Mouse (Mus musculus) cerebellum, postnatal 36 days (tissue): Measurements from ENCODE around the gene Rarres2.
"Not testable (repeated sequence)": the region's sequence is repeated elsewhere in the genome, so short reads cannot be mapped to it uniquely, and the experiment has no call there.

Source experiments
- DNase-seq, 2 experiments: peaks; one replicate each; pipeline ENCODE4 v3.0.0; 2021 to 2022; ENCODE audit warnings: mixed read lengths in 2 of 2

The Rarres2 gene

DNA sequence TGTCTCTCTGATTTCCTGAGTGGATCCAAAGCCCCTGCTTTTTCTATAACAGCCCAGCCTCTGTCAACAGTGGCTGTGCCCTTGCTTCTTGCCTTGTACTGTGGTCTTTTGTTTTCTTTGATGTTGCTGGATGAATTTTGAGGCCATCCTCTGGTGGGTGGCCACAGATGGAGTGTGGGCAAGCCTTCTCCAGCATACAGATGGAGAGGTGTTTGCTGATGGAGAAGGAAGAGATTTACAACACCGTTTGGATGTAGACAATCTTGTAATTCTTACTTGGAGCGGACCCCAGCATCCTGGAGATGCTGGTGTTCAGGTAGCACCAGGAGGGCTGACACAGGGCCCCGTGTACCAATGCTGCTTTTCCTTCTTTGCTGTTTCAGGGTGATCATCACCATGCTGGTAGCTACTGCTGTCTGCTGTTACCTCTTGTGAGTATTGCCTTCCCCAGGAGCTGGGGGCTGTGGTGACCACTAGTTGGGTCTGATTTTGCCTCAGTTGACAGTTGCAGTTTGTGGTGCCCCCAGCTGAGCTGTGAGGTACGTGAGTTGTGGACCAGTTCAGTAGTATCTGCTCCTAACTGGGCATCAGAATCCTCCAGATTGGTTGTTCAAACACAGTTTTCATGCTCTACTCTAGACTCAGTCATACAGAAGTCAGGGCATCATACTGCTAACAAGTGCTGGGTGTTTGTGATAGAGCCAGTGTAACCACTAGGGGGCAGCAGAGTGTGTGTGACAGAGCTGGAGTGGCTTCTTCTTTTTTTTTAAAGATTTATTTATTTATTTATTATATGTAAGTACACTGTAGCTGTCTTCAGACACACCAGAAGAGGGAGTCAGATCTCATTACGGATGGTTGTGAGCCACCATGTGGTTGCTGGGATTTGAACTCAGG lies 33.5 kb downstream of the Rarres2 start:
- DNase-seq, result peak; percentile 77 to 86

DNA sequence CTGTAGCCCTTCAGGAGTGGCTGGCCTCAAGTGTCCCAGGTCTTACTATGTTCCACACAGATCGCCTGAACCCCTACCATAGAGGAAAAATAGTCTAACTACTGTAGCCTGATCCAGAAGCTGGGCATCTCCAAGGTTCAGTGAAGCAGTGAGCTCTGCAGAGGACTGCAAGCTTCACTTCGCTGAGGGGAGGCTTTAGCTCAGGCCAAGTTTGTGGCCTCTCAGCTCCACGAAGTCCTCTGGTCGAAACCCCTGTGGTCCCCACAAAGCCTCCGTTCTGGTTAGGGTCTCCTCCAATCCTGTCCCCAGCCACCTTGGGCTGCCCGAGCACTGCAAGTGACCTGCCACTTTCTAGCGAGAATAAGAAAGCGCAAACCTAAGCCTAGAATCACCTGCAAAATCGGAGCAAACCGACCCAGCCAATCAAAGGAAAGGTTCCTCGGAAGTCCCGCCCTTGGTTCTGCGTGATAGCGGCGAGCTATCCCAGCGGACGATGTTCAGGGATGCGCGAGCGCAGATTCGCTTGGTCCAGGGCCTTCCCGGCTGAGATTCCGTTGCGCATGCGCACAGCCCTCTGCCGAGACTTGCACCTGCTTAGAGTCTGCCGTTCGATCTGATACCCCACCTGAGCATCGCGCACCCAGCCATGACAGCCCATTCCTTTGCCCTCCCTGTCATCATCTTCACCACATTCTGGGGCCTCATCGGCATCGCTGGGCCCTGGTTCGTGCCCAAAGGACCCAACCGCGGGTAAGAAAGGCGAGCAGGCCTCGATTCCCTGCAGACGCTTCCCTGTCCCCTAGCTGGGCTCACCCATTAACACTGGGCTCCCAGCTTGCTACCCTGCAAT lies 35.3 kb downstream of the Rarres2 start, which contains the start of gene Atp6v0e2:
Gene Atp6v0e2 (plus strand): TSS at position 511 of the 850 bp plus-strand sequence.
- peak; percentile 95 to 96 for DNase-seq

GRCm38 (mm10) chr6:48536091-48536490 lies 36.5 kb downstream of the Rarres2 start:
- DNase-seq, result no peak

- no peak for DNase-seq
Measured at GRCm38 (mm10) chr6:48534913-48535312, 37.7 kb downstream of the Rarres2 start.

- no peak for DNase-seq
Measured at GRCm38 (mm10) chr6:48533475-48533874, 39.1 kb downstream of the Rarres2 start.

DNA sequence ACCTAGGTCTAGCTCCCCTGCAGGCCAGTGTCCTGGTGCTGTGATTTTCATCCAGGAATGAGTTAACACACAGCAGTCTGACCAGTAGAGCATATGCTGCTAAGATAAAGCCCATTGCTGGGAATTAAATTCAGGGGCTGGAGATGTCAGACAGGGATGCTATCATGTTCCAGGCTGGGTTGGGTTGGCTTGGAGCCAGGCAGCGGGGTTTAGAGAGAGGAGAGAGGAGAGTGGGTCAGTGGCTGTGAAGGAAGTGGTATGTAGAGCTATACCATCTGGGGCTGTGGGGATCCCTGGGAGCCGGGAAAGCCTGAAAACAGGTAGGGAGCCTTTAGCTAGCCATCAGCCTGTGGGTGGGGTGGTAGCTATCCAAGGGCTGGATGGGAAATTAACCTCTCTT lies 41.7 kb downstream of the Rarres2 start:
- no peak for DNase-seq

DNA sequence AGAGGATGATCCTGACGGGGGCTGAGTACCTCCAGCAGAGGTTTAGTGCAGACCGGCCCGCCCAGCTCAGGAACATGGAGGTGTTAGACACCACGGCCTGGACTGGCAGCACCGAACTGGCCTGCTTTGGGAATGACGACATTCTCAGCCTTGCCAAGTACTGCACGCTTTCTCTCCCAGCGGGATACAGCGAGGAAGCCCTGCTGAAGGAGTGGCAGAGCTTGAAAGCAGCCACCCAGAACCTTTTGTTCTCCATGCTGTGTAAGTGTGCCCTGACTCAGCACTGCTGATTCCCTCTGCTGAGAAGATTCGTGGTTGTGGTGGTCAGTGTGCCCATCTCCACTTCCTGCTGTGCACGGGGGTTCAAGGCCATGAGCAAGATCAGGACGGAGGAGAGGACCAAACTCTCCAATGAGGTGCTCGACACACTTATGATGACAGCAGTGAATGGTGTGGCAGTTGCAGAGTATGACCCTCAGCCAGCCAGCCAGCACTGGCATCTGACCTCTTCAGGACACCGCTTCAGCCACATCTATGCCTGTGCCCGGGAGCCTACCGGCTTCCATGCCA lies 42.6 kb downstream of the Rarres2 start:
- no peak for DNase-seq

- no peak for DNase-seq
Measured at GRCm38 (mm10) chr6:48529261-48529660, 43.3 kb downstream of the Rarres2 start.

DNA sequence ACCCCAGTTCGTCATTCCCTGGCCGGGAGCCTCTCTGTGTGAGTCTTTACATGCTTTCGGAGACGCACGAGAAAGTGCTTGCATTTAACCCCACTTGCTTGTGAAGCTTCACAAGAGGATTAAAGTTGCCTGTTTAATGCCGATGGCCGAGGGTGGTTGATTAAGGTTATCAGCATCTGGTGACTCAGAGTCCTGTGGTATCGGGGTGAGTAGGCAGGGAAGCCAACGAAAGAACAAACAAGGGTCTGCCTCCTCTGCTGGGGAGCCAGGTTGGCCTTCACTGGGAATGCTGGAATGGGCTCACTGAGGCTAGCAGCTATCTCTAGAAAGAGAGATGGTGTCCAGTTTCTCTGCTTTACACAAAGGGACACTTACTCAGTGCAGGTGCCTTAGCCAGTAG lies 44.7 kb downstream of the Rarres2 start:
- no peak for DNase-seq

GRCm38 (mm10) chr6:48524882-48525281 lies 47.7 kb downstream of the Rarres2 start:
- DNase-seq, result not testable (repeated sequence)
